ENCODE assay signal across 8 mouse cellular contexts in genomic region chr2:125724546-125725114, GRCm38 (mm10). TPM values are rescaled to one million over a fixed set of nuclear protein-coding genes. Genes with fewer than 3 reads are reported as not detected.
DNase-seq lines count a peak whose midpoint lies in the region; ATAC-seq lines count a peak whose summit lies in the region.

No protein-coding gene starts in this region.

- H3K9ac ChIP-seq in heart, embryonic 12.5 days, result 0 out of 2 replicates have a peak overlapping the region, but pooled peaks have one; percentile 10
- peak overlapping the region; percentile 64 for H3K9ac ChIP-seq in heart, embryonic 16.5 days (ENCODE audit: low read length)
- peak overlapping the region; percentile 70 for H3K9ac ChIP-seq in neural tube, embryonic 13.5 days

- no peaks in the 10 kb centered on the region for H3K36me3 ChIP-seq in heart, embryonic 12.5 days
- H3K36me3 ChIP-seq in heart, embryonic 16.5 days (ENCODE audit: control insufficient read depth, insufficient read depth), result no peaks in the 10 kb centered on the region
- H3K36me3 ChIP-seq in limb, embryonic 10.5 days, result no peaks in the 10 kb centered on the region
- H3K36me3 ChIP-seq in neural tube, embryonic 13.5 days, result no peaks in the 10 kb centered on the region

- intact Hi-C loops in heart, postnatal 14 days (cut with DNase I), result no loop called here

- H3K27ac ChIP-seq in heart, embryonic 12.5 days (ENCODE audit: poor library complexity, severe bottlenecking), result no peak overlapping the region
- no peak overlapping the region for H3K27ac ChIP-seq in heart, embryonic 16.5 days (ENCODE audit: low read length)
- H3K27ac ChIP-seq in limb, embryonic 10.5 days, result peak overlapping the region; percentile 25; the same call in 1 of the 2 replicates
- peak overlapping the region; percentile 72 for H3K27ac ChIP-seq in neural tube, embryonic 13.5 days (replicated peaks)

- H3K27me3 ChIP-seq in heart, embryonic 12.5 days (replicated peaks), result peaks cover 45% of the 10 kb centered on the region
- peaks cover 15% of the 10 kb centered on the region for H3K27me3 ChIP-seq in heart, embryonic 16.5 days (ENCODE audit: control insufficient read depth, insufficient read depth, low read length)
- H3K27me3 ChIP-seq in limb, embryonic 10.5 days (ENCODE audit: low read depth, poor library complexity, severe bottlenecking), result peaks cover 72% of the 10 kb centered on the region
- peaks cover 30% of the 10 kb centered on the region for H3K27me3 ChIP-seq in neural tube, embryonic 13.5 days

- no peak for DNase-seq in heart, postnatal 14 days
- peak; percentile 16 for DNase-seq in cerebellum, adult 8-10 months
- peak; percentile 53 for DNase-seq in limb, embryonic 10.5 days (ENCODE audit: low spot score)
- DNase-seq in urinary bladder, postnatal 10 days (ENCODE audit: low spot score), result no peak
- DNase-seq in ovary, postnatal 14 days (ENCODE audit: low spot score), result no peak

- H3K4me3 ChIP-seq in heart, embryonic 12.5 days, result peak overlapping the region; percentile 56
- H3K4me3 ChIP-seq in heart, embryonic 16.5 days (ENCODE audit: low read length), result peak overlapping the region; percentile 63
- peak overlapping the region; percentile 66 for H3K4me3 ChIP-seq in limb, embryonic 10.5 days
- peak overlapping the region; percentile 56 for H3K4me3 ChIP-seq in neural tube, embryonic 13.5 days

- ATAC-seq in heart, embryonic 12.5 days (ENCODE audit: insufficient number of reproducible peaks, low FRiP score), result no peak
- no peak for ATAC-seq in heart, embryonic 16.5 days (replicated peaks; ENCODE audit: extremely low read depth, insufficient read depth, low FRiP score)
- peak; percentile 44 for ATAC-seq in neural tube, embryonic 13.5 days (ENCODE audit: low read depth)

- H3K4me1 ChIP-seq in heart, embryonic 12.5 days (replicated peaks), result peaks cover 8% of the 10 kb centered on the region; the same call in 1 of the 2 replicates
- peaks cover 10% of the 10 kb centered on the region for H3K4me1 ChIP-seq in heart, embryonic 16.5 days (ENCODE audit: control insufficient read depth, insufficient read depth, low read length)
- H3K4me1 ChIP-seq in limb, embryonic 10.5 days, result peaks cover 28% of the 10 kb centered on the region
- peaks cover 36% of the 10 kb centered on the region for H3K4me1 ChIP-seq in neural tube, embryonic 13.5 days (replicated peaks)

- peak overlapping the region; percentile 99 for H3K4me2 ChIP-seq in heart, embryonic 12.5 days
- peak overlapping the region; percentile 99 for H3K4me2 ChIP-seq in heart, embryonic 16.5 days (ENCODE audit: low read depth, low read length)
- peak overlapping the region; percentile 98 for H3K4me2 ChIP-seq in neural tube, embryonic 13.5 days

- no peaks in the 10 kb centered on the region for H3K9me3 ChIP-seq in heart, embryonic 12.5 days (replicated peaks)
- no peaks in the 10 kb centered on the region for H3K9me3 ChIP-seq in heart, embryonic 16.5 days (replicated peaks; ENCODE audit: control insufficient read depth, low read length)
- no peaks in the 10 kb centered on the region for H3K9me3 ChIP-seq in limb, embryonic 10.5 days (replicated peaks)
- no peaks in the 10 kb centered on the region for H3K9me3 ChIP-seq in neural tube, embryonic 13.5 days

- WGBS in heart, embryonic 12.5 days, result 4% methylated on average over 16 of the region's 16 CpGs
- WGBS in heart, embryonic 16.5 days, result 5% methylated on average over 16 of the region's 16 CpGs
- 2% methylated on average over 16 of the region's 16 CpGs for WGBS in limb, embryonic 10.5 days
- under 1% methylated on average over 16 of the region's 16 CpGs for WGBS in neural tube, embryonic 13.5 days

RNA-seq across cellular contexts. Expression of gene Shc4, which starts 0.7 kb away (rescaled TPM):
- 1.2 and 1.6 TPM in 2 replicates for polyA plus RNA-seq in heart, embryonic 12.5 days (2016; fragmentation: Nextera tagmentation; extraction: Ambion mirVana)
- under 1 TPM; 0.34 to 0.72 TPM for total RNA-seq in heart, postnatal 14 days (2021)
- 1.3 and 1.7 TPM in 2 replicates for polyA plus RNA-seq in heart, embryonic 16.5 days (2015; fragmentation: Nextera tagmentation; extraction: Ambion mirVana)
- polyA plus RNA-seq in limb, embryonic 10.5 days (2016; fragmentation: Nextera tagmentation; extraction: Ambion mirVana), result 1.4 TPM in 2 replicates
- polyA plus RNA-seq in neural tube, embryonic 13.5 days (2015; fragmentation: Nextera tagmentation; extraction: Ambion mirVana), result 4.6 TPM in 2 replicates

RNA-seq across cellular contexts. Expression of gene Eid1, which starts 51.7 kb away (rescaled TPM):
- 216 and 224 TPM in 2 replicates for polyA plus RNA-seq in heart, embryonic 12.5 days (2016; fragmentation: Nextera tagmentation; extraction: Ambion mirVana)
- total RNA-seq in heart, postnatal 14 days (2021), result 10 to 100 TPM; 57.6 to 59.5 TPM
- 112 and 128 TPM in 2 replicates for polyA plus RNA-seq in heart, embryonic 16.5 days (2015; fragmentation: Nextera tagmentation; extraction: Ambion mirVana)
- 106 and 135 TPM in 2 replicates for polyA plus RNA-seq in limb, embryonic 10.5 days (2016; fragmentation: Nextera tagmentation; extraction: Ambion mirVana)
- 411 and 415 TPM in 2 replicates for polyA plus RNA-seq in neural tube, embryonic 13.5 days (2015; fragmentation: Nextera tagmentation; extraction: Ambion mirVana)

RNA-seq across cellular contexts. Expression of gene Secisbp2l, which starts 58.0 kb away (rescaled TPM):
- polyA plus RNA-seq in heart, embryonic 12.5 days (2016; fragmentation: Nextera tagmentation; extraction: Ambion mirVana), result 16.7 and 16.8 TPM in 2 replicates
- 10 to 100 TPM; 30.3 to 32.8 TPM for total RNA-seq in heart, postnatal 14 days (2021)
- 13.1 and 14.0 TPM in 2 replicates for polyA plus RNA-seq in heart, embryonic 16.5 days (2015; fragmentation: Nextera tagmentation; extraction: Ambion mirVana)
- polyA plus RNA-seq in limb, embryonic 10.5 days (2016; fragmentation: Nextera tagmentation; extraction: Ambion mirVana), result 12.3 and 16.2 TPM in 2 replicates
- polyA plus RNA-seq in neural tube, embryonic 13.5 days (2015; fragmentation: Nextera tagmentation; extraction: Ambion mirVana), result 29.9 and 31.7 TPM in 2 replicates

Comparison
In these comparisons a context has a peak if more than half of its experiments do, and no peak if none do; other contexts are left out.
1. H3K27ac ChIP-seq: peak in limb, embryonic 10.5 days (single experiment) and neural tube, embryonic 13.5 days (single experiment); none in heart, embryonic 12.5 days (single experiment) and heart, embryonic 16.5 days (single experiment).
2. H3K9ac ChIP-seq: peak in every context shown above with its lines; median percentile 70 in neural tube, embryonic 13.5 days; 64 in heart, embryonic 16.5 days; 10 in heart, embryonic 12.5 days.
3. DNase-seq: peak in cerebellum, adult 8-10 months (single experiment) and limb, embryonic 10.5 days (single experiment); none in heart, postnatal 14 days (0 of 2), urinary bladder, postnatal 10 days (single experiment) and ovary, postnatal 14 days (single experiment).
4. Peak in every context shown above with its lines, with median percentiles within 50 percentile points of each other: H3K4me2 ChIP-seq and H3K4me3 ChIP-seq.